Mouse (Mus musculus) gastrocnemius, postnatal 10 days (tissue): ENCODE results near the gene Tmprss9. TPM values are rescaled to one million over a fixed set of nuclear protein-coding genes. Genes with fewer than 3 reads are reported as not detected.

Source experiments
- DNase-seq: peaks from one replicate; pipeline ENCODE4 v3.0.0; 2021; ENCODE audit warnings: mixed read lengths
- total RNA-seq, 2 experiments: library from RNA; stranded (reverse); gene quantifications; 2 replicates each; pipeline ENCODE4 v1.2.3; 2021

Gene Tmprss9
- total RNA-seq, 2 experiments from 2014 or later: 0.07 TPM; not detected in 1

GRCm38 (mm10) chr10:80895100-80895499, 23.5 kb downstream of the Tmprss9 start:
- DNase-seq: no peak

- no peak for DNase-seq
Observed at GRCm38 (mm10) chr10:80895697-80896096, 24.0 kb downstream of the Tmprss9 start.

GRCm38 (mm10) chr10:80896581-80897485, 25.2 kb downstream of the Tmprss9 start:
- no peak for DNase-seq

- DNase-seq: no peak
Observed at GRCm38 (mm10) chr10:80897861-80898510, 26.3 kb downstream of the Tmprss9 start.

GRCm38 (mm10) chr10:80899074-80899473, 27.4 kb downstream of the Tmprss9 start:
- no peak for DNase-seq

GRCm38 (mm10) chr10:80899591-80900317, 28.1 kb downstream of the Tmprss9 start:
- no peak for DNase-seq

GRCm38 (mm10) chr10:80900318-80901247, 28.9 kb downstream of the Tmprss9 start, which contains the start of gene Timm13:
Gene Timm13 (minus strand): TSS chr10:80900969.
- peak; percentile 91 for DNase-seq

- no peak for DNase-seq
Observed at GRCm38 (mm10) chr10:80901409-80902272, 30.0 kb downstream of the Tmprss9 start.

GRCm38 (mm10) chr10:80902273-80902940, 30.8 kb downstream of the Tmprss9 start:
- DNase-seq: no peak

- no peak for DNase-seq
Observed at GRCm38 (mm10) chr10:80903282-80903681, 31.6 kb downstream of the Tmprss9 start.

- DNase-seq: no peak
Observed at GRCm38 (mm10) chr10:80904004-80904693, 32.5 kb downstream of the Tmprss9 start.

- DNase-seq: no peak
Observed at GRCm38 (mm10) chr10:80904709-80905108, 33.1 kb downstream of the Tmprss9 start.

- peak; percentile 58 for DNase-seq
Observed at GRCm38 (mm10) chr10:80909375-80910162, 37.9 kb downstream of the Tmprss9 start.

- no peak for DNase-seq
Observed at GRCm38 (mm10) chr10:80911354-80911753, 39.7 kb downstream of the Tmprss9 start.

GRCm38 (mm10) chr10:80911891-80912290, 40.2 kb downstream of the Tmprss9 start:
- no peak for DNase-seq

- DNase-seq: no peak
Observed at GRCm38 (mm10) chr10:80913364-80914011, 41.8 kb downstream of the Tmprss9 start.

- peak; percentile 64 for DNase-seq
Observed at GRCm38 (mm10) chr10:80914253-80914656, 42.6 kb downstream of the Tmprss9 start.

GRCm38 (mm10) chr10:80915260-80915659, 43.6 kb downstream of the Tmprss9 start:
- DNase-seq: no peak
